Mouse (Mus musculus) layer of hippocampus, adult 2 months (tissue): ENCODE data around the gene Cxcl9. TPM values are rescaled to one million over a fixed set of nuclear protein-coding genes. Genes with fewer than 3 reads are reported as not detected.
A peak's percentile ranks its signal among the peaks of the same experiment; 100 is the strongest.

Source experiments
- DNase-seq, 2 experiments: peaks; one replicate each; pipeline ENCODE4 v3.0.0; 2022; ENCODE audit warnings: low spot score in 2 of 2
- H3K27ac ChIP-seq: fragments of 200-600 bp; 2 replicates; pipeline ENCODE4 v1.8.1; 2022
- H3K4me3 ChIP-seq: fragments of 200-600 bp; 2 replicates; pipeline ENCODE4 v1.8.1; 2022; ENCODE audit warnings: mild to moderate bottlenecking
- CTCF ChIP-seq: fragments of 200-600 bp; conservative IDR thresholded peaks from 2 replicates; pipeline ENCODE4 v1.8.1; 2022; ENCODE audit warnings: antibody characterized with exemption, mild to moderate bottlenecking, moderate library complexity
- total RNA-seq, 2 experiments: library from RNA; stranded (reverse); gene quantifications; 2 replicates each; pipeline ENCODE4 v1.2.3; 2021

The Cxcl9 gene
- total RNA-seq, 2 experiments from 2014 or later, result not detected

DNA sequence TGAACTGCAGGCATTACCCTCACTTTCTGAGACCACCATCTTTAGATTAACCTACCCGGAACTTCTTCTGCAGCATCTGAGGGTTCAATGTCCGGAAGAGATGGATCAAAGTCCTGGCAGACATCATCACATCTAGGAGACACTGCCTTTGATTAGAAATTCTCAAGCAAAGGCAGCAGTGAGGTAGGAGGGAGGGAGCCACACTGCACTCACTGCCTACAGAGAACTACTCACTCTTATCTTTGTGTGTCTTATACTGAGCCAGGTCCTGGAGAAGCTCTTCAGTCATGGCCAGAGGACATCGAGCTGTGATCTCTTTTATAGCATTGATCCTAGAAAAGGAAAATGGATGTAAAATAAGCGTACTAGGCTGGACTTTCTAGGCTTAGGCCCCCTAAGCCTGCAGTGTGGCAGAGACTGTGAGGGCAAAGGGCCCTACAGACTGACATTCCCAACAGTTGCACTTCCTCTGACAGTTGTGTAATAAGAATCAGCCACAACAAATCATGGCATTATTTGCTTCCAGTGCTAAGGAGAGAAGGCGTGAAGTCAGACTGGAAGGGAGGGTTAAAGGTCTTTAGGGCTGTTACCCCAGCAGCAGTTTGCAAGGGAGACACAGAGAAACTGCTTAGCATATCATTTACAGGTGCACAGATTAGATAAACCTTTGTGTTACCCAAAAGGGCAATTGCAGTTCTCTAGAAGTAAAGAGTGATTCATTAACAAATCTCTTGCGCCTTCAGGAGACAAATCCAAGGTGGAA, 36.0 kb downstream of the Cxcl9 start:
- TF ChIP-seq CTCF, result no peak
- no peak for DNase-seq
- Histone ChIP-seq H3K4me3 (no peak overlapping the region), H3K27ac (no peak overlapping the region)

DNA sequence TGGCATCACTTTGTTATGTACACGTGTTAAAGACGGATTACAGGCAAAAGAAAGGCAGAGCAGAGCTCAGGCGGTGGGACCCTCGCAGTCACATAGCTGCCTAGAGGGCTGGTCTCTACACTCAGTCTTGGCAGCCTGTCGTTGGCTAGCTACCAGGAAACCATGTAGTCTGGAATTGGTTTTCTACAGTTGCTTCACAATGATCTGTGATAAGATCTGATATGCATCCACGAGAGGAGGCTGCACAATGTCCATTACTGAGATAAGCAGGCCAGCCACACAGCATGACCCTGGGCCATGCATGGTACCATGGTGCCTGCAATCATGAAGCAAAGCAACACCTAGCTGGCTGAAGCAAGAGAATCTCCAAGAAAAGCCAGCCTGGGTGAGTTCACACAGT, 40.0 kb downstream of the Cxcl9 start:
- Histone ChIP-seq H3K27ac (no peak overlapping the region), H3K4me3 (no peak overlapping the region)
- no peak for DNase-seq
- no peak for TF ChIP-seq CTCF

DNA sequence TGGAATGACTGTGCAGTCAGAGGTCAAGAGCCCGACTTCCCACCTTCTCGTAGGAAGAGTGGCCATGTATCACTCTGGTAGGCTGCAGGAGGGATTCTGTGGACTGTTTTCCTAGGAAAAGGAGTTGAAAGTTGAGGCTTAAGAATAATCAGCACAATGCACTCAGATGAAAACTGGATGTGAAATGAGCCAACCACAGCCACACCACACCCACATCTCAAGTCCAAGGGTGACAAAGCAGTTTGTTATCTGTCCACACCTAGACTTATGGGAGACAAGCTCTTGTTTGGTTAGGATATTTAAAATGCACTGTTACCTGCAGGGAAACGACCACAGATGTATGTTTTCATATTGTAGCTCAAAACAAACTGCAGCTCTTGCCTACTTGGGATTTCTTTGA, 44.8 kb downstream of the Cxcl9 start:
- H3K27ac ChIP-seq, result no peak overlapping the region
- no peak for TF ChIP-seq CTCF

DNA sequence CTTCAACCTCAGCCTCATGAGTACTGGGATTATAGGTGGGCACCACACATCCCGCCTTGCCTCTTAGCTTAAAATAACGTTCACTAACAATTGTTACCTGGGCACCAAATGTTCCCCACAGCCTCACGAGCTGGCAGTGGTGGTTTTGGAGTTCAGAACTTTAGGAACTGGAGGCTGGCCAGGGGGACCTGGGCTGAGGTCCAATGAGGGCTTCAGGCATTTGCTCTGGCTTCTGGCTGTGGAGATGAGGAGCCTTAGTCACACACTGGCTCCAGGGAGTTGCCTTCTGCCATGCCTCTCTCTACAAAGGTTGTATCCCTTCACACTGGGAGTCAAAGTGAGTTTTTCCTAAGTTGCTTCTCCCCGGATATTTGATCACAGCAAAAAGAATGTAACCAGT, 45.3 kb downstream of the Cxcl9 start:
- no peak for DNase-seq
- TF ChIP-seq CTCF, result no peak
- H3K27ac ChIP-seq, result no peak overlapping the region
- H3K4me3 ChIP-seq, result no peak overlapping the region

More for the DNA sequence above, 44.8 kb downstream of the Cxcl9 start:
- no peak overlapping the region for H3K4me3 ChIP-seq
- no peak for DNase-seq

DNA sequence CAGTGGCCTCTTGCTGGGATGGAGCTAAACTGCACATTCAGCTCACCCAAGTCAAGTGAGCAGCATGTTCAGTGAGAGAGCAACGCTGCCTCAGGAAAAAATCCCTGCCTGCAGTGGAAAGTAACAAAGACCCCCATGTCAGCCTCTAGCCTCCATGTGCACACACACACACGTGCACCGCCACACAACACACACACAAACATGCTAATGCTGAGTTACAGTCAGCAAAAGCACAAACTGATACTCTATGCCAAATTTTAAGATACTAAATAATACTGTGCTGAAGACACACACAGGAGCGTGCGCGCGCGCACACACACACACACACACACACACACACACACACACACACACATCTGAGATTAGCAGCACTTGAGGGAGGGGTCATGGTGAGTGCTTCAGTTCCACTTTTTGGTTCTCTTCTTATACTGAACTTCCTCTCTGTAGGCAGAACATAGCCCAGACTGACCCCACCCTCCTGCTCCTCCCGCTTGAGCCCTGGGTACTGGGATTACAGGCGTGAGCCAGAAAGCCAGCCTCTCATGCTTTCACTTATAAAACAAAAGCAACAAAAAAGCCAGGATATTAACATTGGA, 48.8 kb downstream of the Cxcl9 start:
- Histone ChIP-seq H3K27ac (no peak overlapping the region), H3K4me3 (no peak overlapping the region)
- TF ChIP-seq CTCF, result no peak
- DNase-seq, result no peak

DNA sequence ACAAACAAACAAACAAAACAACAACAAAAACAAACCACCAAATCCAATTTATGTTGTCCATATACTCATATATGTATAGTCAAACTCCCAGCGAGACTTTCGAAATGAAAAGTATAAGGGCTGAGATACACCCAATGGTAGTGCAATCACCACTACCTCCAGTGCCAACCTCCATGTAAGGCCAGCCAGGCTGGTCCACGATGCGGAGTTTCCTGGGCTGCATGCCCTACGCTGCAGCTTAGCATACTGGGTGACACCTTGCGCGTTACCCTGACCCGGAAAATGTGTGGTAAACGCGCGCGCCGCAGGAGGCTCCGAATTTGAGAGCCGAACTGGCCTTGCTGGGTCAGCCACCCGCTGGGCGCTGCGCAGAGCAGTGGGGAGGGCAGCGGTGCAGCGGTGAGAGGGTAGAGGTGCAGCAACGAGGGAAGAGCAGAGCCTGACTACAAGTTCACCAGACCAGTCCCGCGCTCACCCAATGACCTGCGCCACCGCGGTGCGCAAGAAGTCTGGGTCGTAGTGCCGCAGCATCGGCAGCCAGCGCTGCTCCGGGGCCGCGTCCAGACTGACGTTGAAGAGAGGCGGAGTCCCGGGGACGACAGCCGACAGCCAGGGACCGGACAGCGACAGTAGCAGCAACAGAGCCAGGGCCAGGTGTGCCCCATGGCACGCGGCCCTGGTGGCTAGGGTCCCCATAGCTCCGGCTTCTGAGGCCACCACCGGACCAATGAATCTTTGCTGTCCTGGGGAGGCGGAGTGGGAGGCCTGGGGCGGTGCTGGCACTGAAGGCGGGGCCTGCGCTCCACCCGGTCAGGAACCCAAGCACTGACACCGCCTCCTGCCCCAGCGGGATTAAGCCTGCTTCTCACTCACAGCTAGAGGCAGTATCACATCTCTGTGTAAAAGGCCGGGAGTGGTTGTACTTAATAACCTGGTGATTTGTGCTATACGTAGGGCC, 50.2 kb downstream of the Cxcl9 start, which contains the start of gene Naaa:
Gene Naaa, minus strand, starts transcription at position 734 of the 958 bp plus-strand sequence.
- H3K4me3 ChIP-seq, result peak within 1 kb of the TSS; percentile 81
- peak; percentile 67 for TF ChIP-seq CTCF
- peak; percentile 77 to 81 for DNase-seq
- peak within 1 kb of the TSS; percentile 84 for H3K27ac ChIP-seq

Other genes with a start within 250 kb of the Cxcl9 start
- 100 to 1,000 TPM; 233 to 246 TPM for gene G3bp2, start 244.4 kb downstream of the Cxcl9 start, total RNA-seq
- gene Uso1, start 190.1 kb downstream of the Cxcl9 start, total RNA-seq, result 10 to 100 TPM; 76.7 to 79.6 TPM
- not detected for gene U90926, start 112.7 kb downstream of the Cxcl9 start, total RNA-seq
- gene Ppef2, start 71.8 kb downstream of the Cxcl9 start, total RNA-seq, result 1 to 10 TPM; 1.0 to 1.1 TPM
- 10 to 100 TPM; 50.1 to 51.0 TPM for gene Naaa, start 49.9 kb downstream of the Cxcl9 start, total RNA-seq
- gene Sdad1, start 17.6 kb downstream of the Cxcl9 start, total RNA-seq, result 10 to 100 TPM; 20.0 to 23.1 TPM
- gene Art3, start 3.7 kb upstream of the Cxcl9 start, total RNA-seq, result 1 to 10 TPM; 3.7 to 4.8 TPM
- not detected for gene Cxcl10, start 20.8 kb upstream of the Cxcl9 start, total RNA-seq
- 10 to 100 TPM; 32.1 to 32.2 TPM for gene Nup54, start 107.1 kb upstream of the Cxcl9 start, total RNA-seq
- 10 to 100 TPM; 88.9 to 89.8 TPM for gene Scarb2, start 178.8 kb upstream of the Cxcl9 start, total RNA-seq
- under 1 TPM in 1 of 2 experiments, not detected in 1; 0.51 TPM for gene Fam47e, start 227.0 kb upstream of the Cxcl9 start, total RNA-seq